Mouse (Mus musculus) thymus, adult 2 months (tissue): Measurements from ENCODE around the gene Slc35b1.

Experiments
- CTCF ChIP-seq: fragments of 200-500 bp; IDR thresholded peaks from 2 replicates; pipeline ENCODE4 v1.5.1; 2012; ENCODE audit warnings: mild to moderate bottlenecking, control low read depth, low read length, moderate library complexity, borderline replicate concordance; ENCODE audit not compliant: control insufficient read depth, poor library complexity, insufficient read depth; ENCODE audit errors: extremely low read depth
- POLR2A ChIP-seq: fragments of 200-500 bp; IDR thresholded peaks from 2 replicates; pipeline ENCODE4 v1.6.1; 2012; ENCODE audit warnings: mild to moderate bottlenecking, low read length, control low read depth, moderate library complexity; ENCODE audit not compliant: control insufficient read depth, poor library complexity, insufficient read depth; ENCODE audit errors: extremely low read depth

DNA sequence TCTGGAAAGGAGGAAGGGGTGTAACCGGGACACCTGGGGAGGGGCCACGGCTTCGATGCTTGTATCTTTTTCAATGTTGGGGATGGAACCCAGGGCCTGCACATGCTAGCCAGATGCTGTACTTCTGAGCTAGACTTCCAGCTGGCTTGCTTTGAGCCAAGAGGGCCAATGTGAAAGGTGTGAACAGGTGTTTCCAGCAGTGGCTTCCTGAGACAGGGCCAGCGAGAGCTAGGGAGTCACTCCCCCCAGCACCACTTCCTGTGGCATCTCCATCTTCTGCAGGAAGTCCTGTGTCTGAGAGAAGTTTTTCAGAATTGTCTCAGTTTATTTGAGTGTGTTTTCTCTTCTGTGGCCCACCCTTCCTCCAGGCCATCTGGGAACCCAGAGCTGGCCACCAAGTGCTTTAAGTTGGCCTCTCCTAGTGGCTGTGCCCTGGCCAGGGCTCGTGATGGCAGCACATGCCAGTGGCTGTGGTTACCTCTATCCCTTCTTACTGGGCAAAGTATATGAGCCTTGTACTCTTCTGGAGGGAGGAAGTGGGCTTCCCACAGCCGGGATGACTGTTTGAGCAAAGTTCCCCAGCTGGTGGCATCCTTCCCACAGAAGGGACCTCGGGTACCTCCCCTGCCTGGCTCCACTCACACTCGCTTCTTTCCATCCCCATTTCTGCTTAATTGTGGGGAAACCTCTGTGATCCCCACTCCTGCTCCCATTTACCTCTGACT, 17.3 kb upstream of the Slc35b1 start:
- TF ChIP-seq POLR2A (no peak), CTCF (no peak)
